Mouse (Mus musculus) macrophage (primary cell): ENCODE data around the gene Madd. TPM values are rescaled to one million over a fixed set of nuclear protein-coding genes. Genes with fewer than 3 reads are reported as not detected.

ENCODE experiments used
- H3K27ac ChIP-seq: fragments of 350-480 bp; formaldehyde crosslinking; 2 replicates; pipeline ENCODE4 v1.9.0; 2021
- H3K36me3 ChIP-seq: fragments of 350-480 bp; formaldehyde crosslinking; 2 replicates; pipeline ENCODE4 v1.9.0; 2021; ENCODE audit errors: inconsistent target
- H3K4me3 ChIP-seq: fragments of 350-480 bp; formaldehyde crosslinking; 2 replicates; pipeline ENCODE4 v1.9.0; 2021; ENCODE audit errors: inconsistent target
- H3K79me2 ChIP-seq: fragments of 350-480 bp; formaldehyde crosslinking; 2 replicates; pipeline ENCODE4 v1.9.0; 2021; ENCODE audit errors: inconsistent target
- WGBS: methylation state at CpG from one replicate; pipeline ENCODE4 v1.1.7; 2026; ENCODE audit warnings: inconsistent platforms; ENCODE audit not compliant: missing documents; 5-methylcytosine and 5-hydroxymethylcytosine counted together
- polyA plus RNA-seq: library from polyadenylated mRNA; stranded (reverse); fragments of 250-400 nt; gene quantifications from 3 replicates; pipeline ENCODE4 v1.2.4, GENCODE M21; 2018; ENCODE audit warnings: inconsistent platforms

Gene Madd
- polyA plus RNA-seq, 1 experiment from 2014 or later = 31.9 TPM

- 58% methylated on average over 4 of the region's 4 CpGs for WGBS
- no peaks in the 10 kb centered on the region for H3K79me2 ChIP-seq
- no peak overlapping the region for H3K27ac ChIP-seq
- H3K36me3 ChIP-seq = peaks cover 23% of the 10 kb centered on the region; the same call in 1 of the 2 replicates
- no peak overlapping the region for H3K4me3 ChIP-seq
Measured at GRCm38 (mm10) chr2:91187431-91187830, 3.8 kb upstream of the Madd start.

- no peak overlapping the region for H3K27ac ChIP-seq
- H3K79me2 ChIP-seq = peaks cover 11% of the 10 kb centered on the region
- H3K36me3 ChIP-seq = peaks cover 13% of the 10 kb centered on the region; the same call in 1 of the 2 replicates
- 88% methylated on average over 1 of the region's 1 CpGs for WGBS
- H3K4me3 ChIP-seq = no peak overlapping the region
Measured at GRCm38 (mm10) chr2:91186208-91186607, 2.6 kb upstream of the Madd start.

GRCm38 (mm10) chr2:91183148-91183513, 506 bp downstream of the Madd start:
- peak overlapping the region; percentile 49 for H3K4me3 ChIP-seq
- peaks cover 41% of the 10 kb centered on the region for H3K79me2 ChIP-seq
- peaks cover 23% of the 10 kb centered on the region for H3K36me3 ChIP-seq
- H3K27ac ChIP-seq = peak overlapping the region; percentile 86
- 1% methylated on average over 9 of the region's 9 CpGs for WGBS

- Histone ChIP-seq H3K4me3 (peak overlapping the region; percentile 49), H3K27ac (peak overlapping the region; percentile 86), H3K36me3 (peaks cover 29% of the 10 kb centered on the region), H3K79me2 (peaks cover 45% of the 10 kb centered on the region)
- 2% methylated on average over 64 of the region's 81 CpGs for WGBS
Measured at GRCm38 (mm10) chr2:91182405-91183147, 1.1 kb downstream of the Madd start.

- Histone ChIP-seq H3K27ac (no peak overlapping the region), H3K4me3 (peak overlapping the region; percentile 49), H3K36me3 (peaks cover 30% of the 10 kb centered on the region), H3K79me2 (peaks cover 45% of the 10 kb centered on the region)
- WGBS = 6% methylated on average over 8 of the region's 8 CpGs
Measured at GRCm38 (mm10) chr2:91182016-91182404, 1.6 kb downstream of the Madd start.

- 76% methylated on average over 5 of the region's 5 CpGs for WGBS
- no peak overlapping the region for H3K27ac ChIP-seq
- H3K4me3 ChIP-seq = no peak overlapping the region
- peaks cover 40% of the 10 kb centered on the region for H3K36me3 ChIP-seq
- peaks cover 54% of the 10 kb centered on the region for H3K79me2 ChIP-seq
Measured at GRCm38 (mm10) chr2:91180706-91181105, 2.9 kb downstream of the Madd start.

GRCm38 (mm10) chr2:91179825-91180224, 3.8 kb downstream of the Madd start:
- WGBS = 82% methylated on average over 4 of the region's 4 CpGs
- Histone ChIP-seq H3K79me2 (peaks cover 54% of the 10 kb centered on the region), H3K4me3 (no peak overlapping the region), H3K36me3 (peaks cover 47% of the 10 kb centered on the region), H3K27ac (no peak overlapping the region)

- no peak overlapping the region for H3K4me3 ChIP-seq
- WGBS = 94% methylated on average over 6 of the region's 6 CpGs
- peaks cover 44% of the 10 kb centered on the region for H3K79me2 ChIP-seq
- peaks cover 76% of the 10 kb centered on the region for H3K36me3 ChIP-seq
- no peak overlapping the region for H3K27ac ChIP-seq
Measured at GRCm38 (mm10) chr2:91176234-91176633, 7.4 kb downstream of the Madd start.

GRCm38 (mm10) chr2:91175490-91175889, 8.1 kb downstream of the Madd start:
- no peak overlapping the region for H3K27ac ChIP-seq
- peaks cover 80% of the 10 kb centered on the region for H3K36me3 ChIP-seq
- WGBS = 96% methylated on average over 4 of the region's 4 CpGs
- peaks cover 36% of the 10 kb centered on the region for H3K79me2 ChIP-seq
- no peak overlapping the region for H3K4me3 ChIP-seq

GRCm38 (mm10) chr2:91169587-91170322, 13.9 kb downstream of the Madd start:
- no peak overlapping the region for H3K27ac ChIP-seq
- 95% methylated on average over 25 of the region's 25 CpGs for WGBS
- peaks cover 86% of the 10 kb centered on the region for H3K36me3 ChIP-seq
- no peak overlapping the region for H3K4me3 ChIP-seq
- H3K79me2 ChIP-seq = no peaks in the 10 kb centered on the region

- WGBS = 88% methylated on average over 4 of the region's 4 CpGs
- H3K4me3 ChIP-seq = no peak overlapping the region
- H3K79me2 ChIP-seq = no peaks in the 10 kb centered on the region
- no peak overlapping the region for H3K27ac ChIP-seq
- H3K36me3 ChIP-seq = peaks cover 89% of the 10 kb centered on the region
Measured at GRCm38 (mm10) chr2:91167629-91168028, 16.0 kb downstream of the Madd start.

GRCm38 (mm10) chr2:91164991-91165390, 18.6 kb downstream of the Madd start:
- H3K36me3 ChIP-seq = peaks cover 93% of the 10 kb centered on the region
- no peak overlapping the region for H3K27ac ChIP-seq
- H3K79me2 ChIP-seq = no peaks in the 10 kb centered on the region
- WGBS = 95% methylated on average over 6 of the region's 6 CpGs
- no peak overlapping the region for H3K4me3 ChIP-seq

- H3K79me2 ChIP-seq = no peaks in the 10 kb centered on the region
- H3K27ac ChIP-seq = no peak overlapping the region
- 85% methylated on average over 5 of the region's 5 CpGs for WGBS
- H3K4me3 ChIP-seq = no peak overlapping the region
- H3K36me3 ChIP-seq = peaks cover 95% of the 10 kb centered on the region
Measured at GRCm38 (mm10) chr2:91163532-91163931, 20.1 kb downstream of the Madd start.

- no peak overlapping the region for H3K4me3 ChIP-seq
- H3K36me3 ChIP-seq = peaks cover 95% of the 10 kb centered on the region
- WGBS = 37% methylated on average over 4 of the region's 4 CpGs
- H3K27ac ChIP-seq = no peak overlapping the region
- H3K79me2 ChIP-seq = no peaks in the 10 kb centered on the region
Measured at GRCm38 (mm10) chr2:91162952-91163351, 20.7 kb downstream of the Madd start.

- H3K79me2 ChIP-seq = no peaks in the 10 kb centered on the region
- no peak overlapping the region for H3K4me3 ChIP-seq
- 91% methylated on average over 6 of the region's 6 CpGs for WGBS
- H3K27ac ChIP-seq = no peak overlapping the region
- peaks cover 96% of the 10 kb centered on the region for H3K36me3 ChIP-seq
Measured at GRCm38 (mm10) chr2:91160591-91160990, 23.0 kb downstream of the Madd start.
